ENCODE assay signal across 12 mouse cellular contexts in the genomic region with DNA sequence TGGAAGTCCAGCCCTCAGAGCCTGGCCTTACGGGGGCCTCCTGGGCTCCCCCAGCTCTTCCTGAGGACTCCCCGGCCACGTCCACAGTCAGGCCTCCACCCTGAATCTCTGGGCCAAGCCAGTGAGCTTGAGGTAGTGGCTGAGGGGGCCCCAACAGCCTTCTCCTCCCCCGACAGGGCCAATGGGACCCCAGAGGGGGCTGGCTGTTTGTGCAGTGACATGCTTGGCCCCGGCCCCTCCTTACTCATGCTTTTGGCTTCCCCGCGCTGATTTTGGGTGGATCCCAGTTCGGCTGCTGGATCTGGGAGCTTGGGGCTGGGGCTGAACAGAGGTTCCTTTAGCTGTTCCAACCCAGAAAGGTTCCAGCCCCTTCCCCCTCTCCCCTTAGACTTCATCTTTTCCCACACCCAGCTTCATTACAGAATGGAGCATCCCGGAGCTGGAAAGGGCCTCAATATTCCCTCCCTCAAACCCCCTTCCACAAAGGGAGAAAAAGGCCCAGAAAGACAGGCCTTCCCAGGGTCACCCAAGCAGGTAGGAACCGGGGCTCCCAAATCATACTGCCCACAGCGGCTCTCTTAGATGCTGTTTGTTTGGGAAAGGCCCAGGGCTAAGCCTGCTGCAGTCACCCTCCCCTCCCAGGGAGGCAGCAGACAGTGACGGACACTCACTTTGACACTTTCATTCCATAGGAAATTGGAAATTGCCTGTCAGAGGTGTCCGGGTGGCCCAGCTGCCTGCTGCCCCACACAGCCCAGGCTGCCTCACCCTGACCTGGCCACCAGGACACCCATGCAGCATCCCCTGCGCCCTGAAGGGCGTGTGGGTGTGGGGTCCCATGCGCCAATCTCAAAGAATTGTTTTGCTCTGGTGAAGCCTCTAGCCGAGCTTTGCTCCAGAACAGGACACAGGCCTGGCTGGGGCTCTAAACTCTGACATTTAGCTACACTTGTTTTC.
A peak's percentile ranks its signal among the peaks of the same experiment; 100 is the strongest.
DNase-seq lines count a peak whose midpoint lies in the region; ATAC-seq lines count a peak whose summit lies in the region.
"Had no signal": no experiment of that assay in that cellular context is flagged by ENCODE, and none has a peak within 500 bp of the region (broad histone marks: within the 10 kb centered on the region; RNA-seq: fewer than 3 reads in every experiment).

No protein-coding gene starts in this region.

- H3K9ac ChIP-seq in forebrain, embryonic 12.5 days = no peak overlapping the region
- H3K9ac ChIP-seq: hindbrain, embryonic 15.5 days; midbrain, embryonic 15.5 days had no signal

- whole genome bisulfite sequencing in forebrain, embryonic 10.5 days = 74% methylated on average over 17 of the region's 17 CpGs
- WGBS in forebrain, embryonic 12.5 days = 79% methylated on average over 17 of the region's 17 CpGs
- WGBS in limb, embryonic 10.5 days = 75% methylated on average over 17 of the region's 17 CpGs

- DNase-seq in forebrain, embryonic 10.5 days (ENCODE audit: extremely low spot score, low spot score) = no peak
- DNase-seq in ovary, postnatal 36 days (ENCODE audit: low spot score) = peak; percentile 38
- no peak for DNase-seq in ovary, adult 18-20 months (ENCODE audit: low spot score)
- no peak for DNase-seq in limb, embryonic 10.5 days (ENCODE audit: low spot score)
- DNase-seq in urinary bladder, postnatal 4 days (ENCODE audit: low spot score in 2 of 2) = peak; percentile 70 to 79
- DNase-seq in thymus, adult 18-20 months = no peak
- no peak for DNase-seq in left cerebral cortex, adult 11 months (ENCODE audit: low spot score)
- DNase-seq: right cerebral cortex, adult 18-20 months; thymus, postnatal 25 days had no signal

- H3K4me3 ChIP-seq in forebrain, embryonic 10.5 days = no peak overlapping the region
- H3K4me3 ChIP-seq in forebrain, embryonic 12.5 days (replicated peaks) = no peak overlapping the region
- H3K4me3 ChIP-seq in limb, embryonic 10.5 days = no peak overlapping the region
- H3K4me3 ChIP-seq: hindbrain, embryonic 15.5 days; midbrain, embryonic 15.5 days had no signal

- ATAC-seq in forebrain, embryonic 12.5 days (ENCODE audit: low FRiP score) = no peak
- ATAC-seq: midbrain, embryonic 15.5 days had no signal

- H3K36me3 ChIP-seq in forebrain, embryonic 10.5 days (replicated peaks) = no peaks in the 10 kb centered on the region
- H3K36me3 ChIP-seq in forebrain, embryonic 12.5 days (replicated peaks) = no peaks in the 10 kb centered on the region
- H3K36me3 ChIP-seq in limb, embryonic 10.5 days = no peaks in the 10 kb centered on the region
- H3K36me3 ChIP-seq: hindbrain, embryonic 15.5 days; midbrain, embryonic 15.5 days had no signal

- H3K27me3 ChIP-seq in forebrain, embryonic 10.5 days (ENCODE audit: poor library complexity, severe bottlenecking) = no peaks in the 10 kb centered on the region
- no peaks in the 10 kb centered on the region for H3K27me3 ChIP-seq in forebrain, embryonic 12.5 days
- H3K27me3 ChIP-seq in limb, embryonic 10.5 days (ENCODE audit: low read depth, poor library complexity, severe bottlenecking) = no peaks in the 10 kb centered on the region
- H3K27me3 ChIP-seq: hindbrain, embryonic 15.5 days; midbrain, embryonic 15.5 days had no signal

- no peak overlapping the region for H3K4me2 ChIP-seq in forebrain, embryonic 12.5 days
- H3K4me2 ChIP-seq: hindbrain, embryonic 15.5 days; midbrain, embryonic 15.5 days had no signal

- no peaks in the 10 kb centered on the region for H3K9me3 ChIP-seq in forebrain, embryonic 10.5 days
- H3K9me3 ChIP-seq in forebrain, embryonic 12.5 days = no peaks in the 10 kb centered on the region
- H3K9me3 ChIP-seq in limb, embryonic 10.5 days (replicated peaks) = no peaks in the 10 kb centered on the region
- H3K9me3 ChIP-seq: hindbrain, embryonic 15.5 days; midbrain, embryonic 15.5 days had no signal

- peaks cover 9% of the 10 kb centered on the region for H3K4me1 ChIP-seq in forebrain, embryonic 10.5 days
- no peaks in the 10 kb centered on the region for H3K4me1 ChIP-seq in forebrain, embryonic 12.5 days
- peaks cover 14% of the 10 kb centered on the region for H3K4me1 ChIP-seq in limb, embryonic 10.5 days
- H3K4me1 ChIP-seq: hindbrain, embryonic 15.5 days; midbrain, embryonic 15.5 days had no signal

- peak overlapping the region; percentile 53; the same call in 1 of the 2 replicates for H3K27ac ChIP-seq in forebrain, embryonic 10.5 days
- no peak overlapping the region for H3K27ac ChIP-seq in forebrain, embryonic 12.5 days
- H3K27ac ChIP-seq in limb, embryonic 10.5 days = peak overlapping the region; percentile 62
- H3K27ac ChIP-seq: hindbrain, embryonic 15.5 days; midbrain, embryonic 15.5 days had no signal

Comparison
In these comparisons a context has a peak if more than half of its experiments do, and no peak if none do; other contexts are left out.
1. DNase-seq: peak in ovary, postnatal 36 days (single experiment) and urinary bladder, postnatal 4 days (2 of 2); none in forebrain, embryonic 10.5 days (single experiment), ovary, adult 18-20 months (single experiment), limb, embryonic 10.5 days (single experiment), thymus, adult 18-20 months (0 of 2) and left cerebral cortex, adult 11 months (single experiment).